Mouse (Mus musculus): ENCODE measurements around the gene Lrrc7. TPM values are rescaled to one million over a fixed set of nuclear protein-coding genes. Genes with fewer than 3 reads are reported as not detected.

Lrrc7 gene
- total and polyA plus RNA-seq, 3 experiments = 0.11 TPM; not detected in 2

DNA sequence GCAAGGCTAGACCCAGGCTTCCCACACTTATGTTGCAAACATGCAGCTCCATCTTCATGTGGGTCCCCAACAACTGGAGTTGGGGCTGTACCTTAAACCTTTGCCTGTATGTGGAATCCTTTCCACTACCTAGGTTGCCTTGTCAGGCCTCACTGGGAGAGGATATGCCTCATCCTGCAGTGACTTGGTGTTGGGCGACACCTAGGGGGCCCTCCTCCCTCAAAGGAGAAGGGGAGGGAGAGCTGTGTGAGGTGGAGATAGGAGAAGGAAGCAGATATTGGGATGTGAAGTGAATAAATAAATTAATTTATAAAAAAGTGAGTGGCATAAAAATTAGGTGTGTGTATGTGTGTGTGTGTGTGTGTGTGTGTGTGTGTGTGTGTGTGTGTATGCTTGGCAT, 68.3 kb downstream of the Lrrc7 start:
- Histone ChIP-seq H3K4me1 (ENCODE audit: insufficient read depth, low read depth, low read length) (no peaks in the 10 kb centered on the region), H3K27me3 (ENCODE audit: insufficient read depth, low read length) (no peaks in the 10 kb centered on the region), H3K9me3 (replicated peaks) (no peaks in the 10 kb centered on the region), H3K4me3 (ENCODE audit: low read depth, low read length) (no peak overlapping the region), H3K36me3 (replicated peaks) (no peaks in the 10 kb centered on the region)
- no peak for TF ChIP-seq TAL1 (conservative IDR thresholded peaks at IDR 0.05; ENCODE audit: low read depth, low read length)
- no peak for TF ChIP-seq GATA2 (IDR thresholded peaks at IDR 0.05; ENCODE audit: borderline replicate concordance, low read depth, low read length)
- TF ChIP-seq GATA1 (IDR thresholded peaks at IDR 0.05; ENCODE audit: borderline replicate concordance, low read length) = no peak
- TF ChIP-seq CTCF (IDR thresholded peaks at IDR 0.05; ENCODE audit: low read depth, low read length) = no peak
- TF ChIP-seq POLR2AphosphoS5 (IDR thresholded peaks at IDR 0.05; ENCODE audit: insufficient replicate concordance, low read depth, low read length) = no peak
- no peak for DNase-seq (ENCODE audit: low spot score)
- ATAC-seq (ENCODE audit: extremely low read depth, insufficient number of reproducible peaks, low FRiP score, poor library complexity, severe bottlenecking) = no peak

DNA sequence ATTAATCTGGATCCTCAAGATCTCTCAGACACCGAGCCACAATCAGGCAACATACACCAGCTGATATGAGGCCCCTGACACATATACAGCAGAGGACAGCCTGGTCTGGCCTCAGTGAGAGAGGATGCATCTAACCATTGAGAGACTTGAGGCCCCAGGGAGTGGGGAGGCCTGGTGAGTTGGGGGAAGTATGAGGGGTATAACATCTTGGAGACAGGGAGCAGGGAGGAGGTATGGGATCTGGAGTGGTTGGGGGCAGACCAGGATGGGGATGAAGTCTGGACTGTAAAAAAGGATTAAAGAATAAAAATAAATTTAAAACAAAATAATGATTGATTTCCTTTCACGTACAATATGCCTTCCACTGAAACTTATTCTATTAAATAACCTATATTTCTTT, 82.3 kb downstream of the Lrrc7 start:
- Histone ChIP-seq H3K9me3 (replicated peaks) (no peaks in the 10 kb centered on the region), H3K36me3 (replicated peaks) (no peaks in the 10 kb centered on the region), H3K4me3 (ENCODE audit: low read depth, low read length) (no peak overlapping the region), H3K27me3 (ENCODE audit: insufficient read depth, low read length) (no peaks in the 10 kb centered on the region), H3K4me1 (ENCODE audit: insufficient read depth, low read depth, low read length) (no peaks in the 10 kb centered on the region)
- TF ChIP-seq GATA2 (IDR thresholded peaks at IDR 0.05; ENCODE audit: borderline replicate concordance, low read depth, low read length) (no peak), CTCF (IDR thresholded peaks at IDR 0.05; ENCODE audit: low read depth, low read length) (no peak), GATA1 (IDR thresholded peaks at IDR 0.05; ENCODE audit: borderline replicate concordance, low read length) (no peak), TAL1 (conservative IDR thresholded peaks at IDR 0.05; ENCODE audit: low read depth, low read length) (no peak), POLR2AphosphoS5 (IDR thresholded peaks at IDR 0.05; ENCODE audit: insufficient replicate concordance, low read depth, low read length) (no peak)
- DNase-seq (ENCODE audit: low spot score) = no peak
- no peak for ATAC-seq (ENCODE audit: extremely low read depth, insufficient number of reproducible peaks, low FRiP score, poor library complexity, severe bottlenecking)

DNA sequence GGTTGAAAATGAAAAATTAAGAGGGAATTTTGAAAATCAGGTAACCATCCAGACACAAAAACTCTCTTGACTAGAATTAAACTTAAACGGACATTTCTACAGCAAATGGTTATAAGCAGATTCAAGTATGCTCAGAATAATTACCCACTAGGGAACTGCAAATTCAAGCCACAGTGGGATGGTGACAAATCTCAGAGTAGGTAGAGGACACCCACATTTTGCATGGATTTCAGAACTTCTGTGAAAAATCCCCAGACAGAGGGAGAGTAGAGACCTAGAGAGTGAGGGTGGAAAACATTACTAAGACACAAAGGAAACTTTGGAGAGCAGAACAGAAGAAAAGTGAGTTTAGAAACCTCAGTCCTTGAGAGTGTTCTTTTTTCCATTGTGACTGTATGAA, 161.4 kb downstream of the Lrrc7 start:
- ATAC-seq (ENCODE audit: extremely low read depth, insufficient number of reproducible peaks, low FRiP score, poor library complexity, severe bottlenecking) (no peak), DNase-seq (ENCODE audit: low spot score) (no peak)
- TF ChIP-seq GATA2 (IDR thresholded peaks at IDR 0.05; ENCODE audit: borderline replicate concordance, low read depth, low read length) (no peak), CTCF (IDR thresholded peaks at IDR 0.05; ENCODE audit: low read depth, low read length) (no peak), GATA1 (IDR thresholded peaks at IDR 0.05; ENCODE audit: borderline replicate concordance, low read length) (no peak), TAL1 (conservative IDR thresholded peaks at IDR 0.05; ENCODE audit: low read depth, low read length) (no peak), POLR2AphosphoS5 (IDR thresholded peaks at IDR 0.05; ENCODE audit: insufficient replicate concordance, low read depth, low read length) (no peak)
- H3K27me3 ChIP-seq (ENCODE audit: insufficient read depth, low read length) = no peaks in the 10 kb centered on the region
- H3K9me3 ChIP-seq (replicated peaks) = no peaks in the 10 kb centered on the region
- H3K4me3 ChIP-seq (ENCODE audit: low read depth, low read length) = no peak overlapping the region
- no peaks in the 10 kb centered on the region for H3K36me3 ChIP-seq (replicated peaks)
- no peaks in the 10 kb centered on the region for H3K4me1 ChIP-seq (ENCODE audit: insufficient read depth, low read depth, low read length)

DNA sequence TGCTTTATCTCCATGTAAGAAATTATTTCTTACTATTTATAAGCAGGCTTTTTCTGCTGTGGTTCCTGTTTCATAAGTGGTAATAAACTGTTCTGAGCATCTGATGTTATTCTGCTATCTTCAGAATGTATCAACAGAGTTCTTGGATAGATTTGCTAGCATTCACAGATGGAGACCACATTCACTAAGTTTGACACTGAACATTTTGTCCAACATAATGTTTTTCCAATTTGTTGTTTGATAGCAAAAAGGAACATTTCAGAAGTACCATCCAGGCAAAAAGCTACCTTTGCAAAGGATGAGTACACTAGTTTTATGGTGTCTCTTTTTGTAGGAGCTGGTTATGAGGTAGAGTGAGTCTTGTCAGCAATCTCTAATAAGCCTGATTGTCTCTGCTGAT, 170.5 kb downstream of the Lrrc7 start:
- H3K9me3 ChIP-seq (replicated peaks) = no peaks in the 10 kb centered on the region
- H3K4me3 ChIP-seq (ENCODE audit: low read depth, low read length) = no peak overlapping the region
- no peaks in the 10 kb centered on the region for H3K27me3 ChIP-seq (ENCODE audit: insufficient read depth, low read length)
- DNase-seq (ENCODE audit: low spot score) (no peak), ATAC-seq (ENCODE audit: extremely low read depth, insufficient number of reproducible peaks, low FRiP score, poor library complexity, severe bottlenecking) (no peak)
- no peak for TF ChIP-seq POLR2AphosphoS5 (IDR thresholded peaks at IDR 0.05; ENCODE audit: insufficient replicate concordance, low read depth, low read length)
- TF ChIP-seq GATA1 (IDR thresholded peaks at IDR 0.05; ENCODE audit: borderline replicate concordance, low read length) = no peak
- no peak for TF ChIP-seq GATA2 (IDR thresholded peaks at IDR 0.05; ENCODE audit: borderline replicate concordance, low read depth, low read length)
- TF ChIP-seq CTCF (IDR thresholded peaks at IDR 0.05; ENCODE audit: low read depth, low read length) = no peak
- TF ChIP-seq TAL1 (conservative IDR thresholded peaks at IDR 0.05; ENCODE audit: low read depth, low read length) = no peak
- H3K36me3 ChIP-seq (replicated peaks) = no peaks in the 10 kb centered on the region
- no peaks in the 10 kb centered on the region for H3K4me1 ChIP-seq (ENCODE audit: insufficient read depth, low read depth, low read length)

DNA sequence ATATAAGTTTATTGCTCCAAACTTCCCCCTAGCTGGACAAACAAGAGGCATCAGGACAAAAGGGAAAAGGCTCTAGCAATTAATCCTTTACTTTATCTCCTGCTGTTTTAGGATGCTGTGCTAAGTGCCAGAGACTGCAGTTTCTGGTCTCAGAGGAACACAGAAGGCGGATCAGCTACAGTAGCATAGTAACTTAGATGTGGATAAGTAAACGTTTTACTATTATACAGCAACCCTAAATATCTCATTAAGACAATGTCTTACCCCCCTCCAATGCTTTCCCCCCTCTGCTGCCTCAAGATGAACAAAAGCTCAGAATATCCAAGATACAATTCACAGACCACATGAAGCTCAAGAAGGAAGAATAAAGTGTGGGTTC, 174.0 kb downstream of the Lrrc7 start:
- Histone ChIP-seq H3K27me3 (ENCODE audit: insufficient read depth, low read length) (no peaks in the 10 kb centered on the region), H3K4me1 (ENCODE audit: insufficient read depth, low read depth, low read length) (no peaks in the 10 kb centered on the region), H3K36me3 (replicated peaks) (no peaks in the 10 kb centered on the region), H3K4me3 (ENCODE audit: low read depth, low read length) (no peak overlapping the region), H3K9me3 (replicated peaks) (no peaks in the 10 kb centered on the region)
- ATAC-seq (ENCODE audit: extremely low read depth, insufficient number of reproducible peaks, low FRiP score, poor library complexity, severe bottlenecking) (no peak), DNase-seq (ENCODE audit: low spot score) (no peak)
- TF ChIP-seq POLR2AphosphoS5 (IDR thresholded peaks at IDR 0.05; ENCODE audit: insufficient replicate concordance, low read depth, low read length) = no peak
- TF ChIP-seq GATA1 (IDR thresholded peaks at IDR 0.05; ENCODE audit: borderline replicate concordance, low read length) = no peak
- no peak for TF ChIP-seq TAL1 (conservative IDR thresholded peaks at IDR 0.05; ENCODE audit: low read depth, low read length)
- no peak for TF ChIP-seq CTCF (IDR thresholded peaks at IDR 0.05; ENCODE audit: low read depth, low read length)
- TF ChIP-seq GATA2 (IDR thresholded peaks at IDR 0.05; ENCODE audit: borderline replicate concordance, low read depth, low read length) = no peak

- no peaks in the 10 kb centered on the region for H3K27me3 ChIP-seq (ENCODE audit: insufficient read depth, low read length)
- H3K4me3 ChIP-seq (ENCODE audit: low read depth, low read length) = no peak overlapping the region
- H3K9me3 ChIP-seq (replicated peaks) = no peaks in the 10 kb centered on the region
- ATAC-seq (ENCODE audit: extremely low read depth, insufficient number of reproducible peaks, low FRiP score, poor library complexity, severe bottlenecking) (no peak), DNase-seq (ENCODE audit: low spot score) (no peak)
- H3K36me3 ChIP-seq (replicated peaks) = no peaks in the 10 kb centered on the region
- no peaks in the 10 kb centered on the region for H3K4me1 ChIP-seq (ENCODE audit: insufficient read depth, low read depth, low read length)
- no peak for TF ChIP-seq CTCF (IDR thresholded peaks at IDR 0.05; ENCODE audit: low read depth, low read length)
- no peak for TF ChIP-seq GATA1 (IDR thresholded peaks at IDR 0.05; ENCODE audit: borderline replicate concordance, low read length)
- TF ChIP-seq POLR2AphosphoS5 (IDR thresholded peaks at IDR 0.05; ENCODE audit: insufficient replicate concordance, low read depth, low read length) = no peak
- TF ChIP-seq GATA2 (IDR thresholded peaks at IDR 0.05; ENCODE audit: borderline replicate concordance, low read depth, low read length) = no peak
- no peak for TF ChIP-seq TAL1 (conservative IDR thresholded peaks at IDR 0.05; ENCODE audit: low read depth, low read length)
Measured at GRCm38 (mm10) chr3:158387413-158388075, 174.5 kb downstream of the Lrrc7 start.
